Mouse (Mus musculus) fat pad, adult 2 months (tissue): ENCODE results near the gene A930004D18Rik.

ENCODE experiments used
- DNase-seq: peaks from one replicate; pipeline ENCODE4 v3.0.0-alpha.2; 2011; ENCODE audit warnings: low read depth, low spot score; ENCODE audit errors: extremely low read depth

A930004D18Rik gene

GRCm38 (mm10) chr2:18037491-18037890 lies at the start of gene A930004D18Rik:
TSS of gene A930004D18Rik (minus strand) at chr2:18037737.
- no peak for DNase-seq

GRCm38 (mm10) chr2:18080182-18080860 lies 42.8 kb upstream of the A930004D18Rik start:
- no peak for DNase-seq

GRCm38 (mm10) chr2:18071947-18072346 lies 34.4 kb upstream of the A930004D18Rik start:
- DNase-seq: no peak

GRCm38 (mm10) chr2:18068071-18068796 lies 30.7 kb upstream of the A930004D18Rik start:
- no peak for DNase-seq

GRCm38 (mm10) chr2:18066436-18066835 lies 28.9 kb upstream of the A930004D18Rik start:
- no peak for DNase-seq

- no peak for DNase-seq
These were observed 28.1 kb upstream of the A930004D18Rik start for GRCm38 (mm10) chr2:18065708-18066030.

GRCm38 (mm10) chr2:18064941-18065707 lies 27.6 kb upstream of the A930004D18Rik start:
- no peak for DNase-seq

GRCm38 (mm10) chr2:18064356-18064858 lies 26.9 kb upstream of the A930004D18Rik start:
- DNase-seq: no peak

GRCm38 (mm10) chr2:18063763-18064251 lies 26.3 kb upstream of the A930004D18Rik start:
- peak; percentile 39 for DNase-seq

GRCm38 (mm10) chr2:18060396-18060795 lies 22.9 kb upstream of the A930004D18Rik start:
- no peak for DNase-seq

- no peak for DNase-seq
These were observed 22.4 kb upstream of the A930004D18Rik start for GRCm38 (mm10) chr2:18059891-18060290.

GRCm38 (mm10) chr2:18059063-18059462 lies 21.5 kb upstream of the A930004D18Rik start:
- DNase-seq: no peak

- DNase-seq: no peak
These were observed 20.7 kb upstream of the A930004D18Rik start for GRCm38 (mm10) chr2:18058146-18058708.

- no peak for DNase-seq
These were observed 20.0 kb upstream of the A930004D18Rik start for GRCm38 (mm10) chr2:18057336-18058145.

- peak; percentile 49 for DNase-seq
These were observed 19.3 kb upstream of the A930004D18Rik start for GRCm38 (mm10) chr2:18056786-18057255.

- DNase-seq: no peak
These were observed 18.6 kb upstream of the A930004D18Rik start for GRCm38 (mm10) chr2:18055929-18056785.

GRCm38 (mm10) chr2:18055016-18055928 lies 17.7 kb upstream of the A930004D18Rik start, which contains the start of gene Mllt10:
TSS of gene Mllt10 (plus strand) at chr2:18055237.
- DNase-seq: no peak

GRCm38 (mm10) chr2:18053951-18054530 lies 16.5 kb upstream of the A930004D18Rik start:
- no peak for DNase-seq
